Mouse (Mus musculus): ENCODE results near the gene Foxd2.

The Foxd2 gene

GRCm38 (mm10) chr4:114908829-114909601 is at the start of gene Foxd2:
Gene Foxd2 (minus strand): TSS chr4:114908873.
- peak; percentile 96 to 97 for DNase-seq

GRCm38 (mm10) chr4:114958231-114958630 is 49.6 kb upstream of the Foxd2 start:
- no peak for DNase-seq

- no peak for DNase-seq
Measured at GRCm38 (mm10) chr4:114957403-114957802, 48.7 kb upstream of the Foxd2 start.

GRCm38 (mm10) chr4:114953172-114953571 is 44.5 kb upstream of the Foxd2 start:
- no peak for DNase-seq

- DNase-seq, result no peak
Measured at GRCm38 (mm10) chr4:114947852-114948481, 39.3 kb upstream of the Foxd2 start.

GRCm38 (mm10) chr4:114947395-114947794 is 38.7 kb upstream of the Foxd2 start:
- DNase-seq, result peak; percentile 83 to 87

GRCm38 (mm10) chr4:114946416-114946815 is 37.7 kb upstream of the Foxd2 start:
- no peak for DNase-seq

GRCm38 (mm10) chr4:114945021-114945420 is 36.3 kb upstream of the Foxd2 start:
- DNase-seq, result no peak

GRCm38 (mm10) chr4:114942583-114942982 is 33.9 kb upstream of the Foxd2 start:
- DNase-seq, result no peak

GRCm38 (mm10) chr4:114942112-114942511 is 33.4 kb upstream of the Foxd2 start:
- no peak for DNase-seq

- no peak for DNase-seq
Measured at GRCm38 (mm10) chr4:114941311-114941710, 32.6 kb upstream of the Foxd2 start.

GRCm38 (mm10) chr4:114938248-114938647 is 29.6 kb upstream of the Foxd2 start:
- DNase-seq, result no peak

- no peak for DNase-seq
Measured at GRCm38 (mm10) chr4:114937459-114938047, 28.9 kb upstream of the Foxd2 start.

- DNase-seq, result no peak
Measured at GRCm38 (mm10) chr4:114934188-114934587, 25.5 kb upstream of the Foxd2 start.

- no peak for DNase-seq
Measured at GRCm38 (mm10) chr4:114932747-114933146, 24.1 kb upstream of the Foxd2 start.

- no peak for DNase-seq
Measured at GRCm38 (mm10) chr4:114929155-114929554, 20.5 kb upstream of the Foxd2 start.

GRCm38 (mm10) chr4:114925917-114926312 is 17.2 kb upstream of the Foxd2 start, which contains the start of gene Foxe3:
Gene Foxe3 (minus strand): TSS chr4:114926013.
- DNase-seq, result no peak

GRCm38 (mm10) chr4:114924971-114925916 is 16.6 kb upstream of the Foxd2 start:
- peak; percentile 28 for DNase-seq

GRCm38 (mm10) chr4:114917091-114917490 is 8.4 kb upstream of the Foxd2 start:
- DNase-seq, result peak; percentile 62 to 66

- DNase-seq, result no peak
Measured at GRCm38 (mm10) chr4:114916056-114916455, 7.4 kb upstream of the Foxd2 start.

- DNase-seq, result peak; percentile 49 to 57
Measured at GRCm38 (mm10) chr4:114913594-114913962, 4.9 kb upstream of the Foxd2 start.

GRCm38 (mm10) chr4:114912705-114913593 is 4.3 kb upstream of the Foxd2 start:
- no peak for DNase-seq
